Mouse (Mus musculus): Measurements from ENCODE around the gene Syt6. TPM values are rescaled to one million over a fixed set of nuclear protein-coding genes. Genes with fewer than 3 reads are reported as not detected.
A peak's percentile ranks its signal among the peaks of the same experiment; 100 is the strongest.

Gene Syt6
- total and polyA plus RNA-seq, 2 experiments from 2014 or later, result 21.0 to 44.2 TPM

DNA sequence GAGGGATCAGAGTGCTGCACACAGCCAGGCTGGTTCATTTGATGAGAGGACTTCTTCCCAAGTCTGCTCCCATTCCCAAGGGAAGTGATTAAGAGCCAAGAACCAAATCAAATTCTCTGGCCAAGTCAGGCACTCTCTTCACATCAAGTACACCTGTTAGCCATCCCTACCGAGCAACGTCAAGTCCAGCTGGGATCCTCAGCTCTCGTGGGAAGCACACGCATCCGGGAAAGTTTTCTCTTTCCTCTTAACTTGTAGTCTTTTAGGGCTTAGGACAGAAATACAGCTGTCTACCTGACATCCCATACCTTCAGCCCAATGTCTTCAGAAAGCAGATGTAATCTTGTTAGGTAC lies 108.9 kb downstream of the Syt6 start:
- Histone ChIP-seq H3K4me3 (ENCODE audit: low read depth, low read length) (no peak overlapping the region), H3K27ac (ENCODE audit: low read depth, low read length) (no peak overlapping the region), H3K27me3 (ENCODE audit: insufficient read depth, low read length) (no peaks in the 10 kb centered on the region; the same call in 1 of the 2 replicates), H3K4me1 (ENCODE audit: insufficient read depth) (no peaks in the 10 kb centered on the region), H3K9ac (no peak overlapping the region), H3K4me2 (ENCODE audit: low read depth) (no peak overlapping the region; the same call in 1 of the 2 replicates), H3K9me3 (ENCODE audit: low read length) (no peaks in the 10 kb centered on the region), H3K36me3 (ENCODE audit: insufficient read depth) (no peaks in the 10 kb centered on the region)
- TF ChIP-seq CTCF (IDR thresholded peaks at IDR 0.05; ENCODE audit: low read depth), result no peak
- WGBS, result 49% methylated on average over 5 of the region's 5 CpGs
- DNase-seq, result no peak
- ATAC-seq, result no peak

DNA sequence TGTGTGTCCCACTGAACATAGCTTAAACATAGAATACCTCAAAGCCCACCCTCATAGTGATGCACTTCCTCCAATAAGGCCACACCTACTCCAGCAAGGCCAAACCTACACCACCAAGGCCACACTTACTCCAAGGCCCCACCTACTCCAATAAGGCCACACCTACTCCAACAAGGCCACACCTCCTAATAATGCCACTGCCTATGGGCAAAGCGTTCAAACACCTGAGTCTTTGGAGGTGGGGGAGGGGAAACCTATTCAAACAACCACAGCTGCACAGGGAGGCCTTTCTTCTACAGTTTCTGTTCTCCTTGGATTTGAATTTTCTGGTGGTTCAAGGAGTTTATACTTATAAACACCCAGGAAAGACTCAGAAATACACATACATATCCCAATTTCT lies 114.0 kb downstream of the Syt6 start:
- Histone ChIP-seq H3K4me3 (ENCODE audit: low read depth, low read length) (no peak overlapping the region), H3K4me2 (ENCODE audit: low read depth) (no peak overlapping the region), H3K4me1 (ENCODE audit: insufficient read depth) (no peaks in the 10 kb centered on the region), H3K27me3 (ENCODE audit: insufficient read depth, low read length) (no peaks in the 10 kb centered on the region), H3K36me3 (ENCODE audit: insufficient read depth) (no peaks in the 10 kb centered on the region), H3K27ac (ENCODE audit: low read depth, low read length) (no peak overlapping the region), H3K9ac (no peak overlapping the region), H3K9me3 (ENCODE audit: low read length) (no peaks in the 10 kb centered on the region)
- DNase-seq (no peak), ATAC-seq (no peak)
- WGBS, result 90% methylated on average over 1 of the region's 1 CpGs
- no peak for TF ChIP-seq CTCF (IDR thresholded peaks at IDR 0.05; ENCODE audit: low read depth)

DNA sequence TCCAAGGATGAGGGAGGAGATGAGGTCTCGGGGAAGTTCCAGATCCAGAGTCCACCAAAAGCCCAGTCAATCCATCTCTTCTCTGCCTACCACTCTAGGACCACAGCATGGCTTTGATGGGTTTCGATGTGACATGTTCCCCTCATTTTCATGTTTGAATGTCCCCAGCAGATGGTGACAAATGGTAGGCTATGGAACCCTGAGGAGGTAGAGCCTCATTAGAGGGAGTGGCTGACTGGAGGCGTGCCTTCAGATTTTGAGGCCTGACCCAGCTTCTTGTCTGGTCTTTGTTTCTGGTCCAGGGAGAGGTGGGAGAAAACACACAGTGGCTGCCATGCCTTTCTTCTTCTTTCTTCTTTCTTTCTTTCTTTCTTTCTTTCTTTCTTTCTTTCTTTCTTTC lies 115.5 kb downstream of the Syt6 start:
- Histone ChIP-seq H3K36me3 (ENCODE audit: insufficient read depth) (no peaks in the 10 kb centered on the region), H3K4me2 (ENCODE audit: low read depth) (no peak overlapping the region), H3K27me3 (ENCODE audit: insufficient read depth, low read length) (no peaks in the 10 kb centered on the region), H3K4me1 (ENCODE audit: insufficient read depth) (no peaks in the 10 kb centered on the region), H3K4me3 (ENCODE audit: low read depth, low read length) (no peak overlapping the region), H3K9me3 (ENCODE audit: low read length) (no peaks in the 10 kb centered on the region), H3K27ac (ENCODE audit: low read depth, low read length) (no peak overlapping the region), H3K9ac (no peak overlapping the region)
- ATAC-seq (no peak), DNase-seq (no peak)
- TF ChIP-seq CTCF (IDR thresholded peaks at IDR 0.05; ENCODE audit: low read depth), result peak; percentile 29; the same call in 1 of the 2 replicates
- WGBS, result 84% methylated on average over 3 of the region's 3 CpGs

Small RNA genes within 50 kb of the gene (microRNA-seq; reads per million reads assigned to microRNA genes)
- 0 reads per million in 2 experiments for gene Gm25325

Other genes with a start within 250 kb of the Syt6 start
- 0.29 TPM in 1 of 2 replicates, not detected in the other for gene Atg4a-ps, start 70.8 kb downstream of the Syt6 start, total RNA-seq (2014; rRNA removed)
- gene Atg4a-ps, start 70.8 kb downstream of the Syt6 start, polyA plus RNA-seq (2015; fragmentation: Nextera tagmentation; extraction: Ambion mirVana), result 0.09 and 0.33 TPM in 2 replicates
- gene Olfml3, start 162.8 kb downstream of the Syt6 start, total RNA-seq (2014; rRNA removed), result 5.3 and 7.9 TPM in 2 replicates
- 5.5 and 6.4 TPM in 2 replicates for gene Olfml3, start 162.8 kb downstream of the Syt6 start, polyA plus RNA-seq (2015; fragmentation: Nextera tagmentation; extraction: Ambion mirVana)
- not detected in 2 replicates for gene Gm10964, start 164.1 kb downstream of the Syt6 start, total RNA-seq (2014; rRNA removed)
- not detected in 2 replicates for gene Gm10964, start 164.1 kb downstream of the Syt6 start, polyA plus RNA-seq (2015; fragmentation: Nextera tagmentation; extraction: Ambion mirVana)
- gene Hipk1, start 216.3 kb downstream of the Syt6 start, total RNA-seq (2014; rRNA removed), result 36.1 and 47.4 TPM in 2 replicates
- gene Hipk1, start 216.3 kb downstream of the Syt6 start, polyA plus RNA-seq (2015; fragmentation: Nextera tagmentation; extraction: Ambion mirVana), result 4.2 and 5.6 TPM in 2 replicates
- gene Dclre1b, start 234.2 kb downstream of the Syt6 start, total RNA-seq (2014; rRNA removed), result 5.2 and 5.3 TPM in 2 replicates
- 13.5 and 20.5 TPM in 2 replicates for gene Dclre1b, start 234.2 kb downstream of the Syt6 start, polyA plus RNA-seq (2015; fragmentation: Nextera tagmentation; extraction: Ambion mirVana)
- gene Ap4b1, start 234.3 kb downstream of the Syt6 start, total RNA-seq (2014; rRNA removed), result 22.1 and 26.1 TPM in 2 replicates
- 14.8 and 17.2 TPM in 2 replicates for gene Ap4b1, start 234.3 kb downstream of the Syt6 start, polyA plus RNA-seq (2015; fragmentation: Nextera tagmentation; extraction: Ambion mirVana)
- gene Gm43064, start 234.3 kb downstream of the Syt6 start, total RNA-seq (2014; rRNA removed), result 0.29 and 1.0 TPM in 2 replicates
- 0.08 TPM in 2 replicates for gene Gm43064, start 234.3 kb downstream of the Syt6 start, polyA plus RNA-seq (2015; fragmentation: Nextera tagmentation; extraction: Ambion mirVana)

All from forebrain, postnatal 0 days (tissue).